20 mouse cellular contexts compared by ENCODE assay signal in genomic region chr5:71093807-71094206, GRCm38 (mm10). TPM values are rescaled to one million over a fixed set of nuclear protein-coding genes. Genes with fewer than 3 reads are reported as not detected.
DNase-seq lines count a peak whose midpoint lies in the region; ATAC-seq and TF ChIP-seq lines count a peak whose summit lies in the region.
"Had no signal": no experiment of that assay in that cellular context is flagged by ENCODE, and none has a peak within 500 bp of the region (broad histone marks: within the 10 kb centered on the region; RNA-seq: fewer than 3 reads in every experiment).

No protein-coding gene starts in this region.

- no peak overlapping the region for H3K27ac ChIP-seq in forebrain, postnatal 0 days (ENCODE audit: low read depth, low read length)
- H3K27ac ChIP-seq in forebrain, embryonic 10.5 days = no peak overlapping the region
- H3K27ac ChIP-seq in hindbrain, postnatal 0 days = no peak overlapping the region

- peak overlapping the region; percentile 78 for H3K4me2 ChIP-seq in forebrain, postnatal 0 days (ENCODE audit: low read depth)
- peak overlapping the region; percentile 79 for H3K4me2 ChIP-seq in hindbrain, postnatal 0 days (ENCODE audit: low read depth, low read length)
- H3K4me2 ChIP-seq: heart, embryonic 12.5 days; liver, embryonic 11.5 days; lung, embryonic 14.5 days had no signal

- no peaks in the 10 kb centered on the region for H3K9me3 ChIP-seq in forebrain, postnatal 0 days (ENCODE audit: low read length)
- H3K9me3 ChIP-seq in forebrain, embryonic 10.5 days = no peaks in the 10 kb centered on the region
- H3K9me3 ChIP-seq in hindbrain, postnatal 0 days (ENCODE audit: low read length) = no peaks in the 10 kb centered on the region
- H3K9me3 ChIP-seq: heart, embryonic 12.5 days had no signal

- H3K36me3 ChIP-seq in forebrain, postnatal 0 days (ENCODE audit: insufficient read depth) = no peaks in the 10 kb centered on the region
- H3K36me3 ChIP-seq in forebrain, embryonic 10.5 days (replicated peaks) = no peaks in the 10 kb centered on the region
- H3K36me3 ChIP-seq in hindbrain, postnatal 0 days (ENCODE audit: insufficient read depth, low read length) = no peaks in the 10 kb centered on the region
- H3K36me3 ChIP-seq: heart, embryonic 12.5 days had no signal

- peak; percentile 68 for TF ChIP-seq CTCF in forebrain, postnatal 0 days (IDR thresholded peaks at IDR 0.05; ENCODE audit: low read depth)
- TF ChIP-seq CTCF in hindbrain, postnatal 0 days (IDR thresholded peaks at IDR 0.05; ENCODE audit: low read depth) = peak; percentile 64

- 0 out of 2 replicates have a peak overlapping the region, but pooled peaks have one; percentile 1 for H3K9ac ChIP-seq in forebrain, postnatal 0 days
- no peak overlapping the region for H3K9ac ChIP-seq in hindbrain, postnatal 0 days (replicated peaks; ENCODE audit: low read length)
- H3K9ac ChIP-seq: heart, embryonic 12.5 days; lung, embryonic 14.5 days had no signal

- peak; percentile 60 for DNase-seq in forebrain, postnatal 0 days
- no peak for DNase-seq in forebrain, embryonic 10.5 days (ENCODE audit: extremely low spot score, low spot score)
- peak; percentile 9 for DNase-seq in right cerebral cortex, adult 18-20 months
- no peak for DNase-seq in right cerebral cortex, postnatal 36 days (ENCODE audit: low spot score in 2 of 2)
- peak; percentile 61 for DNase-seq in hindbrain, postnatal 0 days (ENCODE audit: low spot score)
- no peak for DNase-seq in thymus, adult 18-20 months
- no peak for DNase-seq in ovary, postnatal 36 days (ENCODE audit: low spot score)
- DNase-seq: adrenal gland, adult 8-10 months; cerebellum, adult 2 months; gastrocnemius, postnatal 25 days; heart, postnatal 4 days; kidney, adult 11 months; kidney, postnatal 25 days; left cerebral cortex, postnatal 4 days; lung, embryonic 14.5 days; right cerebral cortex, postnatal 14 days had no signal

- peak overlapping the region; percentile 96 for H3K4me3 ChIP-seq in forebrain, postnatal 0 days (ENCODE audit: low read depth, low read length)
- no peak overlapping the region for H3K4me3 ChIP-seq in forebrain, embryonic 10.5 days
- peak overlapping the region; percentile 80 for H3K4me3 ChIP-seq in hindbrain, postnatal 0 days (ENCODE audit: low read length)
- H3K4me3 ChIP-seq: heart, embryonic 12.5 days had no signal

- H3K27me3 ChIP-seq in forebrain, postnatal 0 days (ENCODE audit: insufficient read depth, low read length) = no peaks in the 10 kb centered on the region
- H3K27me3 ChIP-seq in forebrain, embryonic 10.5 days (ENCODE audit: poor library complexity, severe bottlenecking) = peaks cover 21% of the 10 kb centered on the region
- no peaks in the 10 kb centered on the region for H3K27me3 ChIP-seq in hindbrain, postnatal 0 days (ENCODE audit: insufficient read depth, low read length)

- WGBS in forebrain, postnatal 0 days = 45% methylated on average over 2 of the region's 2 CpGs
- WGBS in forebrain, embryonic 10.5 days = 78% methylated on average over 2 of the region's 2 CpGs
- 54% methylated on average over 2 of the region's 2 CpGs for WGBS in hindbrain, postnatal 0 days

- ATAC-seq in forebrain, postnatal 0 days = no peak
- ATAC-seq in hindbrain, postnatal 0 days = no peak
- ATAC-seq: CD4-positive, CD25-positive, alpha-beta regulatory T cell, adult 4 months had no signal

- peaks cover 4% of the 10 kb centered on the region; the same call in 1 of the 2 replicates for H3K4me1 ChIP-seq in forebrain, postnatal 0 days (ENCODE audit: insufficient read depth)
- peaks cover 29% of the 10 kb centered on the region for H3K4me1 ChIP-seq in forebrain, embryonic 10.5 days
- H3K4me1 ChIP-seq in hindbrain, postnatal 0 days (ENCODE audit: insufficient read depth, low read length) = no peaks in the 10 kb centered on the region
- H3K4me1 ChIP-seq: heart, embryonic 12.5 days had no signal

RNA-seq across cellular contexts. Expression of gene Gabra2, which starts 1.8 kb away (rescaled TPM):
- 38.9 and 46.0 TPM in 2 replicates for total RNA-seq in forebrain, postnatal 0 days (2014; rRNA removed)
- 22.9 and 97.5 TPM in 2 replicates for polyA plus RNA-seq in forebrain, postnatal 0 days (2015; fragmentation: Nextera tagmentation; extraction: Ambion mirVana)
- polyA plus RNA-seq in forebrain, embryonic 10.5 days (2016; fragmentation: Nextera tagmentation; extraction: Ambion mirVana) = 2.0 TPM in 2 replicates
- total RNA-seq in hindbrain, postnatal 0 days (2014; rRNA removed) = 18.3 and 21.6 TPM in 2 replicates
- polyA plus RNA-seq in hindbrain, postnatal 0 days (2015; fragmentation: Nextera tagmentation; extraction: Ambion mirVana) = 57.4 and 61.7 TPM in 2 replicates
- total RNA-seq: heart, postnatal 4 days; MEL had no signal
- polyA plus RNA-seq: CD4-positive, CD25-positive, alpha-beta regulatory T cell, adult 4 months had no signal

Comparison
In these comparisons a context has a peak if more than half of its experiments do, and no peak if none do; other contexts are left out.
1. DNase-seq: peak in forebrain, postnatal 0 days (single experiment), right cerebral cortex, adult 18-20 months (single experiment) and hindbrain, postnatal 0 days (single experiment); none in forebrain, embryonic 10.5 days (single experiment), right cerebral cortex, postnatal 36 days (0 of 2), thymus, adult 18-20 months (0 of 2) and ovary, postnatal 36 days (single experiment).